Mouse (Mus musculus) limb, embryonic 10.5 days (tissue): ENCODE measurements around the gene Gulp1. TPM values are rescaled to one million over a fixed set of nuclear protein-coding genes. Genes with fewer than 3 reads are reported as not detected.

Experiments
- DNase-seq: peaks from one replicate; pipeline ENCODE4 v3.0.0-alpha.2; 2017; ENCODE audit warnings: low spot score
- H3K27ac ChIP-seq: fragments of 300-500 bp; sonication (generic); 2 replicates; pipeline ENCODE4 v1.5.1; 2016; ENCODE audit warnings: mild to moderate bottlenecking
- H3K27me3 ChIP-seq: fragments of 300-500 bp; sonication (generic); 2 replicates; pipeline ENCODE4 v1.6.1; 2016; ENCODE audit warnings: low read depth, mild to moderate bottlenecking; ENCODE audit not compliant: poor library complexity, severe bottlenecking
- H3K36me3 ChIP-seq: fragments of 300-500 bp; sonication (generic); 2 replicates; pipeline ENCODE4 v1.6.1; 2016; ENCODE audit warnings: mild to moderate bottlenecking, moderate library complexity
- H3K4me1 ChIP-seq: fragments of 300-500 bp; sonication (generic); 2 replicates; pipeline ENCODE4 v1.6.1; 2016
- H3K4me3 ChIP-seq: fragments of 300-500 bp; sonication (generic); 2 replicates; pipeline ENCODE4 v1.5.1; 2016; ENCODE audit warnings: mild to moderate bottlenecking, moderate library complexity
- H3K9me3 ChIP-seq: fragments of 300-500 bp; sonication (generic); replicated peaks from 2 replicates; pipeline ENCODE4 v1.6.1; 2016; ENCODE audit warnings: mild to moderate bottlenecking
- WGBS: fragments of 180-500 bp; shearing (Covaris S2); methylation state at CpG from one replicate; pipeline ENCODE4 v1.1.7; 2016; 5-methylcytosine and 5-hydroxymethylcytosine counted together
- polyA plus RNA-seq: library from polyadenylated mRNA; unstranded; fragments of >200 nt; fragmentation: Nextera tagmentation; extraction: Ambion mirVana; gene quantifications from 2 replicates; pipeline ENCODE4 v1.2.1, GENCODE M21; 2016

The Gulp1 gene
- polyA plus RNA-seq, 1 experiment from 2014 or later, result 33.0 TPM

DNA sequence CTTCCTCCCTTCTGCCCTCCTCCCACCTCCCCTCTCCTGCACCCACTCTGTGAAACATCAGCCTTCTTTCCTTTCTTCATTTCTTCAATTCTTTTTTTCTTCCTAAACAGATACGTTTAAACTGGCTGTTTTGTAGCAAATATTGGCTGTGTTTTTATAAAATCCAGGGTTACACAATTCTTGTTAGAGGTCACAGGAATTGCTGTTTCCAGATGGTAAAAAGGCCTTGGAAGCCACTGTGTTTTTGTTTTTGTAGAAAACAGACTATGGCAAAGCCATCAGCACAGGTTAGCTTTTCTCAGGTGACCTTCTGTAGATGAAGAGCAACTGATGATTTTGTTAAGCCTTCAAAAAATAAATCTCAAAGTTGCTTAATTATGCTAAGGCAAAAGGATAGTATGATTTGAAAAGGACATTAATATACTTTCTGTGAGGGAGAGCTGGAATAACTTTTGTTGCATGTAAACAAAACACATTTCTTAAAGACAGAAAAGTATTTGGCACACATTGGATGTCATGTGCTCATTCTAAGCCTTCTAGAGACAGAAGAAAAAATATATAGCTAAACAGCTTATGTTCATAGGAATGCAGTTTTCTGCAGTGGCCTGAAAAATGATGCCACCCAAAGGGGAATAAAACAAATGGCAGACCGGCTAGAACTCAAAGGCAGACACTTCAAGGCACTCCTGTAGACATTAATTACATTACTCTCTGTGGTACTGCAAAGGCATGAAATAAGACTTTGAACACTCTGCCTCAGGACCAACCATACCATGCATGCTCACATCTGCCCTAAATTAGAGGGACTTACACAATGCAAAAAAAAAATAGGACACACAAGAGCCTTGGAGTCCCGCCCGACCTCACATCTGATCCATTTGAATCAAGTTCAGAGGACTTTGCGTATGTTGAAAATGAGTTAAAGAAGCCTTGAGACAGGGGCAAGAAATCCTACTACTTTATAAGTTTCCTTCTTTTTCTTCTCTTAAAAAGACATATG lies 199.7 kb downstream of the Gulp1 start:
- no peaks in the 10 kb centered on the region for H3K9me3 ChIP-seq
- no peak for DNase-seq
- no peak overlapping the region for H3K4me3 ChIP-seq
- peaks cover 9% of the 10 kb centered on the region for H3K4me1 ChIP-seq
- peaks cover 4% of the 10 kb centered on the region; the same call in 1 of the 2 replicates for H3K36me3 ChIP-seq
- no peaks in the 10 kb centered on the region for H3K27me3 ChIP-seq
- 58% methylated on average over 5 of the region's 5 CpGs for WGBS
- no peak overlapping the region for H3K27ac ChIP-seq

DNA sequence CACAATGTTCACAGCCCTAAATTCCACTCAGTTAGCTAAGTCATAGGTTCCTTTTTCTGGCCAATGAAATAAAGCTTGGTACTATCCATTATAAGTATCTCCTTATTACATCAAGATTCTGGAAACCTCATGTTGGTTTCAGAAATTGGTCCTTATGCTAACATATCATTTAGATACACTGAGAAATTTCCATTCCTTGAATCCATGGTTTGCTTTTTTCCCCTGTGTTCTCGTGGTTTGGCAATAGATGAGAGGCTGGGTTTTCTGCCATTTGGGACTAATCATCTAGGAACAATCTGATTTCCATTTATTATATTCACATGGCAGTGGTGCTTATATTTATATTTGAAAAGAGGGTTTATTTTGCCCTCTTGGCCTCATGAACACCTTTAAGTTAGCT lies 226.9 kb downstream of the Gulp1 start:
- no peak overlapping the region for H3K27ac ChIP-seq
- H3K4me1 ChIP-seq, result no peaks in the 10 kb centered on the region
- DNase-seq, result no peak
- peaks cover 26% of the 10 kb centered on the region for H3K36me3 ChIP-seq
- H3K27me3 ChIP-seq, result no peaks in the 10 kb centered on the region
- H3K4me3 ChIP-seq, result no peak overlapping the region
- no peaks in the 10 kb centered on the region for H3K9me3 ChIP-seq
- 67% methylated on average over 1 of the region's 1 CpGs for WGBS

DNA sequence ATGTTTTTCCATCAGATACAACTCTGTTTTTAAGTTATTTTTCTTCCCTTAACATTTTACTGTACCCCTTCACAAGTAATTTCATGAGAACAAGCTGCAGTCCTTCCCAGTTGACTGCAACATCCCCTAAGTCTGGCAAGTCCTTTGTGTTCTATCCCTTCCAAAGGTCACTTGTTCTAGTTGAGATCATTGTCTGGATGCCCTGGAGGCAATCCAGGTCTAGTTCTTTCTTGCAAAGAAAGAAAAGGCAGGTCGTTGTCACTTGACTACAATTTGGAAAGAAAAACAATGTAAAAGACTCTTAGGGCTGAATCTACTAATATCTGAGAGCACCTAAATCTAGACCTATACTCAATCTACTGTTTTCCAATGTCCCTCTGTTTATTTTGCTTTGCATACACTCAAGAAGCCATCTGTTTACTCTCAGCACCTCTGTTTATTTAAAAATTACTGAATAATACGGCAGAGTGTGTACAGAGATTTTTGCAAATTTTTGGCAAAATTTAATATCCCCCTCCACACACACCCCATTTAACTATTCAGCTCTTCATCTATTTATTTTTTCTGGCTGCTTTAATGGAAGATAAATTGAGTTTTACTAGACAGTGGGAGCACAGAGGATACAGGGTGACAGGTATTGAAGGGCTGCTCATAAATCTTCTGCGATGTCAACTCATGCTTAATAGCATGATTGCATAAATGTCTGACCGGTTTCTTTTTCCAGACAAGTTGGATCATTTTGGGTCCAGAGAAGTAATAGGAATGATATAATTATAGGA lies 252.5 kb downstream of the Gulp1 start:
- no peaks in the 10 kb centered on the region for H3K36me3 ChIP-seq
- no peak overlapping the region for H3K27ac ChIP-seq
- H3K9me3 ChIP-seq, result no peaks in the 10 kb centered on the region
- no peaks in the 10 kb centered on the region for H3K27me3 ChIP-seq
- no peak overlapping the region for H3K4me3 ChIP-seq
- H3K4me1 ChIP-seq, result no peaks in the 10 kb centered on the region
- 90% methylated on average over 4 of the region's 4 CpGs for WGBS
- no peak for DNase-seq

DNA sequence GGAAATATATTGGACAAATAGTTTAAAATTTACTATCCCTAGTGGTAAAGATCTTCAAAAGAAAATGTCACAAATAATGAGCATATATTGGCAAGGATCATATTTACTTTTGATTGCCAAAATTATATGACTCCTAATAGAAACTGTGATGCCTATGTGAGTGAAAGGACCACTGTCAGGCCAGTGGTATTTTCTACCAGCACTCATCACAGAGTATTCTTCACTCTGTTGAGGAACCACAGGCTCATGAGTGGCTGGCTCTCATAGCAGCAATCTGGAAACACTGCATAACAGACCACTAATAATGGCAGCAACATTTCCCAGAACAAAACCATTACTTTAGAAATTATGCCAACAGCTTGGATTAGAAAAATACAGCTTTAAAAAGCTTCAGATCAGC lies 255.1 kb downstream of the Gulp1 start:
- Histone ChIP-seq H3K9me3 (no peaks in the 10 kb centered on the region), H3K36me3 (no peaks in the 10 kb centered on the region)
- DNase-seq, result no peak

DNA sequence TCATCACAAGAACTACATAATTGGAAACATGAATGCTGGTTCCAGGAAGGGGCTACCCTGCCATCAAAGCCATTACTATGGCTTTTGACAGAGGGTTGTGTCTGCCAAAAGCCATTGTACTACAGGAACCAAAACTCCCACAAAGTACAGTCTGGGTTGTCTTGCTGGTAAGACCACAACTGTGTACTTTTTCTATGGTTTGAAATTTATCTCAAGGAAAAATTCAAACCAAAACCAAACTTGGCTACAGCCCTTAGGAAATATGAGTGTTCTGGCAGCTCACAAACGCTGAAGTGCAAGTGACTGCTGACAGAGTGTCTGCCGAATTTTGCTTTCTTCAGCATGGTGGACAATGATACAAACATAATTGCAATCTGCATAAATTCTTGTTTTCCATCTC lies 259.0 kb downstream of the Gulp1 start:
- Histone ChIP-seq H3K36me3 (no peaks in the 10 kb centered on the region), H3K27ac (no peak overlapping the region), H3K9me3 (no peaks in the 10 kb centered on the region), H3K4me3 (no peak overlapping the region), H3K4me1 (no peaks in the 10 kb centered on the region), H3K27me3 (no peaks in the 10 kb centered on the region)
- DNase-seq, result no peak
- 86% methylated on average over 2 of the region's 2 CpGs for WGBS

More for the DNA sequence above, 255.1 kb downstream of the Gulp1 start:
- Histone ChIP-seq H3K4me3 (no peak overlapping the region), H3K4me1 (no peaks in the 10 kb centered on the region), H3K27ac (no peak overlapping the region), H3K27me3 (no peaks in the 10 kb centered on the region)

DNA sequence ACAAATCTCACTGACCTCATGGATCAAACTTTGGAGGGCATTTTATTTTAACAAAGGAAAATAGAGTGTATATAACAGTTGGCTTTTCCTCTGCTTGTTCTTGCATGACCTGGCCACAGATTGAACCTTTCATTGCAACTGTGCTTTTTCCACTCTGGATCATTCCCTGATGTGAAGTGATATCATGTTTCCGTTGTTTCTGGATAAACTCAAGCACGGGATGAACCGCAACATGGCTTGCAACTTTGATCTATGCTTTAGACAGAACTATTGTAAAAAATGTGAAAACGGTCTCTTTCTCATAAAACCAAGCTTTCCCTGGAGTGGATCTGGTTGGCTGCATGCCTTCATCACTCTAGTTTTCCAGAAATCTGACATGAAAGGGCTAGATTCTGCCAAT lies 282.6 kb downstream of the Gulp1 start:
- WGBS, result 87% methylated on average over 4 of the region's 4 CpGs
- no peaks in the 10 kb centered on the region for H3K4me1 ChIP-seq
- no peak overlapping the region for H3K4me3 ChIP-seq
- no peak for DNase-seq
- H3K9me3 ChIP-seq, result no peaks in the 10 kb centered on the region
- no peak overlapping the region for H3K27ac ChIP-seq
- no peaks in the 10 kb centered on the region for H3K36me3 ChIP-seq
- no peaks in the 10 kb centered on the region for H3K27me3 ChIP-seq
